Mouse (Mus musculus) central nervous system, embryonic 18 days (tissue): Measurements from ENCODE around the gene Yipf3. TPM values are rescaled to one million over a fixed set of nuclear protein-coding genes. Genes with fewer than 3 reads are reported as not detected.

ENCODE experiments used
- polyA plus RNA-seq: library from polyadenylated mRNA; depleted of rRNA; stranded (reverse); fragments of >200 nt; gene quantifications from 2 replicates; pipeline ENCODE4 v1.2.3, GENCODE M21; 2012; rRNA removed

Gene Yipf3
- 59.5 and 62.7 TPM in 2 replicates for polyA plus RNA-seq

DNA sequence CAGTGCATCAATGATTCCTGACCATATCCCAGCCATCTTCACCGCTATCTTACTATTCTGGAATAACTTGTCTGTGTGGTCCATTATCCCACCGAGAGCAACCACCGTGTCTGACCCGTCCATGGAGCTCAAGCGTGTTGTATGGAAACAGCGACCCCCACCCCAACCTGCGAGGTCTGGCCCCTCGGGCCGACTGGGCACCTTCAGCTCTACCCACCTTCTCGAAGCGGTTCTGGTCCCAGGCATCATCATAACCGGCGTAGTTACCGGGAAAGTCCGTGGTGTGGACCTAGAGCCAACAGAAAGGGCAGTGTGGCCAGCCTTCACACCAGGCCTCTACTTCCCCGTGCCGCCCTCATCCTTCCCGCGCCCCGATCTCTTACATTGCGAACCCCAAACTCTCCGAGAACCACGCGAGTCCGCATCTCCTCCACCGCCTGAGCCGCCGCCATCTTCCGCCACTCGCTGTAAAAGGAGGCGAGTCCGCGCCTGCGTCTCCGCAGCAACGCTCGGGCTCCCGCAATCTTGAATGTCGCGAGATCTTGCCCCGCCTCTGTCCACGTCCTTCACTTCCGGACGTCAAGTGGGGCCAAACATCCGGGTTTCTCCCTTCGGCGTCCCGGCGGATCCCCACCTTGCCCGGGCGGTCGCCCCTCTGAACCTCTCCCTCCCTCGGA lies at the start of gene Yipf3, which contains the start of gene Polr1c:
Yipf3 (plus strand) TSS at position 569 of the 677 bp plus-strand sequence.
Polr1c (minus strand) TSS at position 543 of the 677 bp plus-strand sequence.

DNA sequence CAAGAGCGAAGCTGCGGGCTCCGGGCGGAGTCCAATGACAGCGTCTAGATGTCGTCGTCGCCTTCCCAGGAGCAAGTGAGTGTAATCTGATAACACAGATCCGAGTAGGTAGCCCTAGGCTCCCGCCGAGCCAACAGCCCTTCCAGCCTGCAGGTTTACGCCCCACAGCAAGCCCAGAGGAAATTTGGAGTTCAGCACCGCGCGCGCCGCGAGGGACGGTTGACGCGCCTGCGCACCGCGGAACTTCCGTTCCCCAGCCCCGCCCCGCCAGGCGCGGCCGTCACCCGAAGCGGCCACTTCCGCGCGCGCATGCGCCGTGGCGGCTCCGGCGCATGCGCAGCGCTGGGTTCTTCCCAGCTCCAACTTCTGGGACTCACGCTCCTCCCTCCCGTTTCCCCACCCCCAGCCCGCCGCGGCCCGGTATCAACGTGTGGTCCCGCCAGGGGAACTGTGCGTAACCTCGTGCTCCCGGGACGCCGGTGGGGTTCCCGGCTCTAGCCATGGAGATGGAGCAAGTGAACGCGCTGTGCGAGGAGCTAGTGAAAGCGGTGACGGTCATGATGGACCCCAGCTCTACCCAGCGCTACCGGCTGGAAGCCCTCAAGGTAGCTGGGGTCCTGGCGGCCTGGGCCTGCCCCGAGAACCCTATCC lies 45.3 kb upstream of the Yipf3 start, which contains the start of the genes Polh and Xpo5:
Polh (minus strand) TSS at position 225 of the 651 bp plus-strand sequence.
Xpo5 (plus strand) TSS at position 362 of the 651 bp plus-strand sequence.

DNA sequence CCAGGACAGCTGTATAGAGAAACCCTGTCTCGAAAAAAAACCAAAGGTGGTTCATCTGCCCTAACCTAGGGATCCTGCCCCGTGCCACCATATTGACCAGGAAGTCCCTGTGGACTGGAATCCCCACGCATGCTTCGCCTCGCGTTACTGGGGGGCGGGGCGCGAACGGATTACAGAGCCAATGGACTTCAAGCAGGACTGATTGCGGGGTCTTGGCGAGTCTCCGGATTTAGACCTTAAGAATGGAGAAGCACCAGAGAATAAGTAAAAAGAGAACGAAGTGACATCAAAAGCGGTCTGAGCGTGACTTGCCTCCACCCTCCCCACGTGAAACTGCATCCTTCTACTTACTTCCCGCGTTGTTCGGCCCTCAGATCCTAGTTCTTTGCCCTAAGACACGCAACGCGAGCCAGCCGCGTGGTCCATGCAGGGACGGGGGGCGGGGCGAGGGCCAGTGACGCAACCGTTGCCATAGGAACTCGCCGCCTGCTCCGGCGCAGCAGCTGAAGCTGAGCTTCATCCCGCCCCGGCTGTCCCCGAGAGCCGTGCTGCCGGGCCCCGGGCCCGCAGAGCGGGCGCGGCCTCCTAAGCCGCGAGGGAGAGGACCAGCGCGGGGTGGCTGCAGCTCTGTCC lies 5.7 kb downstream of the Yipf3 start, which contains the start of gene Lrrc73:
Lrrc73 (plus strand) TSS at position 80 of the 633 bp plus-strand sequence.

DNA sequence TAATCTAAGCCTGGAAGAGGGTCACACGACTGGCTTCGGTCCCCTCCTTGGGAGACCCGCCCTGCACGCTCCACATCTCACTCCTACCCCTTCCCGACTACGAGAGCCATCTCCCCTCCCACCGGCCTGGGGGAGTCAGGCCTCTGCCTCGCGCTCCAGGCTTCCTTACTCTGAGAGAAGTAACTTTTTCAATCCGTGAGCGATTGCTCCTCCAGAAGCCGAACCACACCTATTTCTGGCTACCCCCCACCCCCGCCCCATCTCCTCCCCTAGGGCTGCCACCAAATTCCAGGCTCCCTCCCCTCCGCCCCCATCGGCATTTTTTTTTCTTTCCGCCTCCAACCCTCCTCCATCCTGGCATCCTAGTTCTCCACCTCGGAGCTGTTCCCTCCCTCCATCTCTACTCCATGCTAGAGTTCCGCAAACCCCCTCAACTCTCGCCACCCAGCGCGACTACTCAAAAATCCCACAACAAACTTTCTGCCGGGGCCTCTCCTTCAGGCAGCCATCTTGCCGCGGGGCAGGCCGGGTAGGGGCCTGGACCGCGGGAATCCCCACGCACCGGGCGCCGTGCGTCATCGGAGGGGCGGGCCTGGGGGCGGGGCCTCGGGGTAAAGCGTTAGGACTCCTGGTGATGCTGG lies 34.7 kb downstream of the Yipf3 start, which contains the start of gene Tjap1:
Tjap1 (minus strand) TSS at position 544 of the 641 bp plus-strand sequence.

DNA sequence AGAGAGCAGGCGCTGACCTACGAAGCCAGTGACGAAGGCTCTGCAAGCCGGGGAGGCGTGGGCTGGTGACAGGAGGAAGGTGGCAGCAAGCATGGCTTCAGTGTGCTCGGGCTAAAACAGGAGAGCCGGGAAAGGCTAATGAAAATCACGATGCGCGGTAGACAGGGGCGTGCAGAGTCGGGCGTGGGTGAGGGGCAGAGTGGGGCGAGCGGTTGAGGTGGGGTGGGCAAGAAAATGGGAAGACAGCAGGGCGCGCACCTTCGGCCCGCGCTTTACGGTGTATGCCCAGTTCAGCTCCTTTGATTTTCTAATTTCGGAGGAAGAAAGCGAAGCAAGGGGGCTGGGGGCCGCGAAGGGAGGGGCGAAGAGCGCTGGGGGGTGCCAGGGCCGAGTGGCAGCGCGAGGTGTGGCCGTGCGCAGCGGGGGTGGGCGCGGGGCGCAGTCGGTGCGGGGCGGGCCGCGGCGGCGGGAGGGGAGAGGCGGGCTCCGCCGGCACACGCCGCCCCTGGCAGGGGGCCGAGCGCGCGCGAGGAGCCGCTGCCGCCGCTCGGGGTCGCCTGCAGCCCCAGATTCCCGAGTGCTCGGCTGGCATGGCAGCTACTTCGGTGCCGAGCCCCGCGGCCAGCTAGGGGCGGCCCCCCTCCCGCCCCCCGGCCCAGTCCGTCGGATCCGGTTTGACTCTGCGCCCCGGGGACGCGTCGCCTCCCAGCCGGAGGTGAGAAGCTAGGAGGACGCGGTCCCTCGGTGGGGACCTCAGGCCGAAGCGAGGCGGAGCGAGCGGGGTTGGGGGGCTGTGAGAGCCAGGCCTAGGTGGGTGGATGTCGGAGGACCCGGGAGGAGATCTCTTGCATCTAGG lies 49.7 kb downstream of the Yipf3 start, which contains the start of gene Dlk2:
Dlk2 (plus strand) TSS at position 58 of the 856 bp plus-strand sequence.

Other genes with a start within 250 kb of the Yipf3 start
- 249 and 260 TPM in 2 replicates for gene Vegfa, start 215.7 kb upstream of the Yipf3 start, polyA plus RNA-seq
- gene Mrps18a, start 137.1 kb upstream of the Yipf3 start, polyA plus RNA-seq: 90.2 and 93.1 TPM in 2 replicates
- gene Rsph9, start 103.9 kb upstream of the Yipf3 start, polyA plus RNA-seq: 67.7 and 69.6 TPM in 2 replicates
- gene Mad2l1bp, start 94.5 kb upstream of the Yipf3 start, polyA plus RNA-seq: 21.1 and 23.4 TPM in 2 replicates
- 198 and 200 TPM in 2 replicates for gene Gtpbp2, start 87.0 kb upstream of the Yipf3 start, polyA plus RNA-seq
- gene Polh, start 45.4 kb upstream of the Yipf3 start, polyA plus RNA-seq: 9.1 and 9.4 TPM in 2 replicates
- 45.4 and 48.5 TPM in 2 replicates for gene Xpo5, start 45.3 kb upstream of the Yipf3 start, polyA plus RNA-seq
- 108 and 110 TPM in 2 replicates for gene Polr1c, start within 50 bp of the Yipf3 start, polyA plus RNA-seq
- 56.8 and 63.4 TPM in 2 replicates for gene Lrrc73, start 5.5 kb downstream of the Yipf3 start, polyA plus RNA-seq
- 42.6 and 47.1 TPM in 2 replicates for gene Tjap1, start 34.9 kb downstream of the Yipf3 start, polyA plus RNA-seq
- gene Dlk2, start 49.3 kb downstream of the Yipf3 start, polyA plus RNA-seq: 153 and 156 TPM in 2 replicates
- 11.9 and 12.2 TPM in 2 replicates for gene Abcc10, start 80.3 kb downstream of the Yipf3 start, polyA plus RNA-seq
- gene Zfp318, start 135.7 kb downstream of the Yipf3 start, polyA plus RNA-seq: 37.3 and 42.2 TPM in 2 replicates
- 12.4 and 16.1 TPM in 2 replicates for gene Crip3, start 180.8 kb downstream of the Yipf3 start, polyA plus RNA-seq
- gene Slc22a7, start 190.4 kb downstream of the Yipf3 start, polyA plus RNA-seq: 0.11 and 0.14 TPM in 2 replicates
- gene Ttbk1, start 239.6 kb downstream of the Yipf3 start, polyA plus RNA-seq: 19.9 and 24.9 TPM in 2 replicates
- 11.2 and 13.1 TPM in 2 replicates for gene Dnph1, start 248.6 kb downstream of the Yipf3 start, polyA plus RNA-seq